Mouse (Mus musculus): ENCODE data around the gene Gm9964. TPM values are rescaled to one million over a fixed set of nuclear protein-coding genes. Genes with fewer than 3 reads are reported as not detected.
A peak's percentile ranks its signal among the peaks of the same experiment; 100 is the strongest.
"Not testable (repeated sequence)": the region's sequence is repeated elsewhere in the genome, so short reads cannot be mapped to it uniquely, and the experiment has no call there.

The Gm9964 gene
- polyA plus RNA-seq, 1 experiment from 2014 or later, result not detected

- Histone ChIP-seq H3K27me3 (replicated peaks; ENCODE audit: insufficient read depth, low read length) (no peaks in the 10 kb centered on the region), H3K9me3 (ENCODE audit: low read length) (no peaks in the 10 kb centered on the region), H3K4me2 (replicated peaks; ENCODE audit: low read depth, low read length) (no peak overlapping the region), H3K4me1 (ENCODE audit: insufficient read depth, low read depth, low read length) (peaks cover 14% of the 10 kb centered on the region; the same call in 1 of the 2 replicates), H3K36me3 (ENCODE audit: insufficient read depth, low read length) (no peaks in the 10 kb centered on the region), H3K27ac (ENCODE audit: low read length) (peak overlapping the region; percentile 82), H3K9ac (replicated peaks; ENCODE audit: low read depth) (no peak overlapping the region), H3K4me3 (ENCODE audit: low read depth, low read length) (no peak overlapping the region)
- 36% methylated on average over 9 of the region's 9 CpGs for WGBS
- peak; percentile 71 for DNase-seq (ENCODE audit: low spot score)
- no peak for TF ChIP-seq CTCF (IDR thresholded peaks at IDR 0.05)
- TF ChIP-seq EP300 (IDR thresholded peaks at IDR 0.05), result 0 out of 2 replicates have a peak, but pooled peaks have one; percentile 48
- peak; percentile 35; the same call in 1 of the 2 replicates for ATAC-seq
These were observed 9.1 kb upstream of the Gm9964 start for GRCm38 (mm10) chr11:79305697-79306340.

- not testable (repeated sequence) for H3K4me3 ChIP-seq (ENCODE audit: low read depth, low read length); H3K27me3 ChIP-seq (replicated peaks; ENCODE audit: insufficient read depth, low read length); H3K9me3 ChIP-seq (ENCODE audit: low read length); H3K9ac ChIP-seq (replicated peaks; ENCODE audit: low read depth); H3K36me3 ChIP-seq (ENCODE audit: insufficient read depth, low read length); H3K4me2 ChIP-seq (replicated peaks; ENCODE audit: low read depth, low read length); H3K27ac ChIP-seq (ENCODE audit: low read length); ATAC-seq; DNase-seq (ENCODE audit: low spot score)
- H3K4me1 ChIP-seq (ENCODE audit: insufficient read depth, low read depth, low read length), result peaks cover 14% of the 10 kb centered on the region; the same call in 1 of the 2 replicates
- WGBS, result 64% methylated on average over 4 of the region's 4 CpGs
These were observed 7.5 kb upstream of the Gm9964 start for GRCm38 (mm10) chr11:79304245-79304644.

GRCm38 (mm10) chr11:79303109-79303508 is 6.4 kb upstream of the Gm9964 start:
- TF ChIP-seq CTCF (IDR thresholded peaks at IDR 0.05), result no peak
- TF ChIP-seq EP300 (IDR thresholded peaks at IDR 0.05), result no peak
- WGBS, result 79% methylated on average over 6 of the region's 6 CpGs
- ATAC-seq, result no peak

GRCm38 (mm10) chr11:79299719-79300431 is 3.2 kb upstream of the Gm9964 start:
- peak; percentile 35; the same call in 1 of the 2 replicates for ATAC-seq
- WGBS, result 76% methylated on average over 9 of the region's 9 CpGs
- TF ChIP-seq EP300 (IDR thresholded peaks at IDR 0.05) (no peak), CTCF (IDR thresholded peaks at IDR 0.05) (peak; percentile 67)
- no peak for DNase-seq (ENCODE audit: low spot score)
- H3K9me3 ChIP-seq (ENCODE audit: low read length), result no peaks in the 10 kb centered on the region
- H3K4me2 ChIP-seq (replicated peaks; ENCODE audit: low read depth, low read length), result no peak overlapping the region
- no peak overlapping the region for H3K4me3 ChIP-seq (ENCODE audit: low read depth, low read length)
- H3K9ac ChIP-seq (replicated peaks; ENCODE audit: low read depth), result no peak overlapping the region
- H3K4me1 ChIP-seq (ENCODE audit: insufficient read depth, low read depth, low read length), result no peaks in the 10 kb centered on the region
- H3K36me3 ChIP-seq (ENCODE audit: insufficient read depth, low read length), result no peaks in the 10 kb centered on the region
- H3K27ac ChIP-seq (ENCODE audit: low read length), result no peak overlapping the region
- no peaks in the 10 kb centered on the region for H3K27me3 ChIP-seq (replicated peaks; ENCODE audit: insufficient read depth, low read length)

More at GRCm38 (mm10) chr11:79303109-79303508, 6.4 kb upstream of the Gm9964 start:
- DNase-seq (ENCODE audit: low spot score), result no peak
- Histone ChIP-seq H3K9ac (replicated peaks; ENCODE audit: low read depth) (no peak overlapping the region), H3K4me3 (ENCODE audit: low read depth, low read length) (no peak overlapping the region), H3K4me1 (ENCODE audit: insufficient read depth, low read depth, low read length) (peaks cover 14% of the 10 kb centered on the region; the same call in 1 of the 2 replicates), H3K27ac (ENCODE audit: low read length) (no peak overlapping the region), H3K9me3 (ENCODE audit: low read length) (no peaks in the 10 kb centered on the region), H3K27me3 (replicated peaks; ENCODE audit: insufficient read depth, low read length) (no peaks in the 10 kb centered on the region), H3K4me2 (replicated peaks; ENCODE audit: low read depth, low read length) (no peak overlapping the region), H3K36me3 (ENCODE audit: insufficient read depth, low read length) (no peaks in the 10 kb centered on the region)

- TF ChIP-seq EP300 (IDR thresholded peaks at IDR 0.05), result no peak
- peak; percentile 92 for TF ChIP-seq CTCF (IDR thresholded peaks at IDR 0.05)
- ATAC-seq (peak; percentile 38; the same call in 1 of the 2 replicates), DNase-seq (ENCODE audit: low spot score) (peak; percentile 73)
- Histone ChIP-seq H3K9me3 (ENCODE audit: low read length) (no peaks in the 10 kb centered on the region), H3K36me3 (ENCODE audit: insufficient read depth, low read length) (no peaks in the 10 kb centered on the region), H3K27ac (ENCODE audit: low read length) (no peak overlapping the region), H3K27me3 (replicated peaks; ENCODE audit: insufficient read depth, low read length) (no peaks in the 10 kb centered on the region), H3K4me1 (ENCODE audit: insufficient read depth, low read depth, low read length) (no peaks in the 10 kb centered on the region), H3K4me2 (replicated peaks; ENCODE audit: low read depth, low read length) (no peak overlapping the region), H3K9ac (replicated peaks; ENCODE audit: low read depth) (no peak overlapping the region), H3K4me3 (ENCODE audit: low read depth, low read length) (no peak overlapping the region)
- WGBS, result 23% methylated on average over 1 of the region's 1 CpGs
These were observed 539 bp downstream of the Gm9964 start for GRCm38 (mm10) chr11:79296167-79296566.

- H3K4me2 ChIP-seq (replicated peaks; ENCODE audit: low read depth, low read length), result no peak overlapping the region
- no peak overlapping the region for H3K27ac ChIP-seq (ENCODE audit: low read length)
- H3K9me3 ChIP-seq (ENCODE audit: low read length), result no peaks in the 10 kb centered on the region
- TF ChIP-seq EP300 (IDR thresholded peaks at IDR 0.05) (no peak), CTCF (IDR thresholded peaks at IDR 0.05) (no peak)
- H3K4me1 ChIP-seq (ENCODE audit: insufficient read depth, low read depth, low read length), result no peaks in the 10 kb centered on the region
- H3K36me3 ChIP-seq (ENCODE audit: insufficient read depth, low read length), result no peaks in the 10 kb centered on the region
- no peak overlapping the region for H3K9ac ChIP-seq (replicated peaks; ENCODE audit: low read depth)
- H3K4me3 ChIP-seq (ENCODE audit: low read depth, low read length), result no peak overlapping the region
- DNase-seq (ENCODE audit: low spot score) (no peak), ATAC-seq (no peak)
- 63% methylated on average over 1 of the region's 1 CpGs for WGBS
- no peaks in the 10 kb centered on the region for H3K27me3 ChIP-seq (replicated peaks; ENCODE audit: insufficient read depth, low read length)
These were observed 2.7 kb downstream of the Gm9964 start for GRCm38 (mm10) chr11:79293971-79294370.

Data from lung, postnatal 0 days (tissue).